Mouse (Mus musculus) forelimb bud, embryonic 11.5 days (tissue): ENCODE data around the gene Adcyap1r1.
A peak's percentile ranks its signal among the peaks of the same experiment; 100 is the strongest.

Experiments
- DNase-seq: peaks from one replicate; pipeline ENCODE4 v3.0.0-alpha.2; 2012; ENCODE audit warnings: low read depth, low spot score

The Adcyap1r1 gene

GRCm38 (mm10) chr6:55501061-55501460, 49.3 kb downstream of the Adcyap1r1 start:
- DNase-seq: no peak

- no peak for DNase-seq
These were observed 50.5 kb downstream of the Adcyap1r1 start for GRCm38 (mm10) chr6:55502309-55502708.

- peak; percentile 51 for DNase-seq
These were observed 53.2 kb downstream of the Adcyap1r1 start for GRCm38 (mm10) chr6:55504797-55505488.

GRCm38 (mm10) chr6:55506519-55506918, 54.7 kb downstream of the Adcyap1r1 start:
- DNase-seq: peak; percentile 7

GRCm38 (mm10) chr6:55509130-55509870, 57.5 kb downstream of the Adcyap1r1 start:
- no peak for DNase-seq

GRCm38 (mm10) chr6:55511212-55512065, 59.7 kb downstream of the Adcyap1r1 start:
- peak; percentile 68 for DNase-seq

- no peak for DNase-seq
These were observed 60.4 kb downstream of the Adcyap1r1 start for GRCm38 (mm10) chr6:55512066-55512703.

GRCm38 (mm10) chr6:55513477-55513876, 61.7 kb downstream of the Adcyap1r1 start:
- no peak for DNase-seq

- DNase-seq: peak; percentile 85
These were observed 67.9 kb downstream of the Adcyap1r1 start for GRCm38 (mm10) chr6:55519605-55520201.

GRCm38 (mm10) chr6:55520237-55521095, 68.7 kb downstream of the Adcyap1r1 start:
- DNase-seq: peak; percentile 21

GRCm38 (mm10) chr6:55536469-55536868, 84.7 kb downstream of the Adcyap1r1 start:
- DNase-seq: no peak

- DNase-seq: no peak
These were observed 87.4 kb downstream of the Adcyap1r1 start for GRCm38 (mm10) chr6:55539196-55539595.

- DNase-seq: no peak
These were observed 90.6 kb downstream of the Adcyap1r1 start for GRCm38 (mm10) chr6:55542359-55542758.

GRCm38 (mm10) chr6:55543345-55543744, 91.6 kb downstream of the Adcyap1r1 start:
- DNase-seq: no peak

GRCm38 (mm10) chr6:55549211-55549610, 97.4 kb downstream of the Adcyap1r1 start:
- no peak for DNase-seq

- peak; percentile 13 for DNase-seq
These were observed 99.1 kb downstream of the Adcyap1r1 start for GRCm38 (mm10) chr6:55550926-55551325.
